Mouse (Mus musculus) kidney, adult 2 months (tissue): ENCODE data around the gene Gabpb1. TPM values are rescaled to one million over a fixed set of nuclear protein-coding genes. Genes with fewer than 3 reads are reported as not detected.

ENCODE experiments used
- DNase-seq: peaks from one replicate; pipeline ENCODE4 v3.0.0; 2021
- H3K27ac ChIP-seq: fragments of 200-500 bp; 2 replicates; pipeline ENCODE4 v1.5.1; 2012; ENCODE audit warnings: low read depth, low read length, control low read depth, inconsistent platforms; ENCODE audit not compliant: insufficient read depth
- H3K27me3 ChIP-seq: fragments of 200-500 bp; replicated peaks from 2 replicates; pipeline ENCODE4 v1.6.1; 2012; ENCODE audit warnings: mild to moderate bottlenecking, moderate library complexity, low read length, inconsistent platforms; ENCODE audit not compliant: control insufficient read depth, insufficient read depth
- H3K36me3 ChIP-seq: fragments of 200-500 bp; 2 replicates; pipeline ENCODE4 v1.6.1; 2012; ENCODE audit warnings: mild to moderate bottlenecking, moderate library complexity, low read length, inconsistent platforms; ENCODE audit not compliant: control insufficient read depth, insufficient read depth
- H3K4me1 ChIP-seq: fragments of 200-500 bp; 2 replicates; pipeline ENCODE4 v1.6.1; 2011; ENCODE audit warnings: low read length; ENCODE audit not compliant: control insufficient read depth, insufficient read depth
- H3K4me3 ChIP-seq: fragments of 200-500 bp; 2 replicates; pipeline ENCODE4 v1.5.1; 2011; ENCODE audit warnings: mild to moderate bottlenecking, low read depth, low read length, control low read depth; ENCODE audit not compliant: insufficient read depth
- CTCF ChIP-seq: fragments of 200-500 bp; conservative IDR thresholded peaks from 2 replicates; pipeline ENCODE4 v1.5.1; 2011; ENCODE audit warnings: low read depth, mild to moderate bottlenecking, control low read depth, low read length, moderate library complexity, mixed read lengths; ENCODE audit not compliant: insufficient read depth, insufficient read length
- POLR2A ChIP-seq: fragments of 200-500 bp; IDR thresholded peaks from one replicate; pipeline ENCODE4 v1.6.1; 2011; ENCODE audit warnings: low read depth, low read length, control low read depth
- WGBS: fragments of 180-500 bp; shearing (Covaris S2); methylation state at CpG from one replicate; pipeline ENCODE4 v1.1.7; 2018; 5-methylcytosine and 5-hydroxymethylcytosine counted together
- polyA plus RNA-seq: library from polyadenylated mRNA; depleted of rRNA; stranded (reverse); fragments of >200 nt; gene quantifications from 2 replicates; pipeline ENCODE4 v1.2.3, GENCODE M21; 2012

The Gabpb1 gene
- polyA plus RNA-seq, 1 experiment: 11.1 TPM

GRCm38 (mm10) chr2:126599005-126599404 is 77.1 kb downstream of the Gabpb1 start:
- H3K27me3 ChIP-seq: no peaks in the 10 kb centered on the region
- no peaks in the 10 kb centered on the region for H3K36me3 ChIP-seq
- no peak overlapping the region for H3K27ac ChIP-seq
- no peak overlapping the region for H3K4me3 ChIP-seq
- peaks cover 9% of the 10 kb centered on the region; the same call in 1 of the 2 replicates for H3K4me1 ChIP-seq
- TF ChIP-seq POLR2A: no peak
- TF ChIP-seq CTCF: peak; percentile 44
- no peak for DNase-seq
- WGBS: 19% methylated on average over 3 of the region's 3 CpGs

DNA sequence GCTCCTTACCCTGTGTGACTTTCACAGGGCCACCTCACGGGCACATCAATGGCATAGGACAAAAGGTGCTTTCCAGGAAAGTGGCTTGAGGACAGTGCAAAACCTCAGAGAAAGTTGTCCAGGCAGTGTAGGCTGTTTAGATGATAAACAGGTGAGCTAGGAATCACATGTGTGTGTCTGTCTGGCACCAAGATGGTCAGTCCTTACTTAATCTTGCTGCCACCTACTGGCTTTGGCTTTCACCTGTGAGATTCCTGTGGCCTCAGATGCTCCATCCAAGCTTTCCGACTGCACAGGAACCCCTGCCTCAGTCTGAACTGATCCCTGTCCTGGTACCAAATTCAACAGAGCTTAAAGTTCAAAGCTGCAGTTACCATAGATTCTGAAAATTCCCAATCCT is 77.8 kb downstream of the Gabpb1 start:
- DNase-seq: no peak
- TF ChIP-seq CTCF (0 out of 2 replicates have a peak, but pooled peaks have one; percentile 31), POLR2A (no peak)
- Histone ChIP-seq H3K4me3 (no peak overlapping the region), H3K27me3 (no peaks in the 10 kb centered on the region), H3K27ac (no peak overlapping the region), H3K4me1 (peaks cover 9% of the 10 kb centered on the region; the same call in 1 of the 2 replicates), H3K36me3 (no peaks in the 10 kb centered on the region)
- WGBS: 57% methylated on average over 2 of the region's 2 CpGs

- Histone ChIP-seq H3K4me3 (no peak overlapping the region), H3K36me3 (no peaks in the 10 kb centered on the region), H3K4me1 (peaks cover 9% of the 10 kb centered on the region; the same call in 1 of the 2 replicates), H3K27ac (peak overlapping the region; percentile 32; the same call in 1 of the 2 replicates), H3K27me3 (no peaks in the 10 kb centered on the region)
- peak; percentile 51 for DNase-seq
- TF ChIP-seq POLR2A (no peak), CTCF (no peak)
- WGBS: 62% methylated on average over 20 of the region's 20 CpGs
Observed at GRCm38 (mm10) chr2:126597279-126598241, 78.6 kb downstream of the Gabpb1 start.

DNA sequence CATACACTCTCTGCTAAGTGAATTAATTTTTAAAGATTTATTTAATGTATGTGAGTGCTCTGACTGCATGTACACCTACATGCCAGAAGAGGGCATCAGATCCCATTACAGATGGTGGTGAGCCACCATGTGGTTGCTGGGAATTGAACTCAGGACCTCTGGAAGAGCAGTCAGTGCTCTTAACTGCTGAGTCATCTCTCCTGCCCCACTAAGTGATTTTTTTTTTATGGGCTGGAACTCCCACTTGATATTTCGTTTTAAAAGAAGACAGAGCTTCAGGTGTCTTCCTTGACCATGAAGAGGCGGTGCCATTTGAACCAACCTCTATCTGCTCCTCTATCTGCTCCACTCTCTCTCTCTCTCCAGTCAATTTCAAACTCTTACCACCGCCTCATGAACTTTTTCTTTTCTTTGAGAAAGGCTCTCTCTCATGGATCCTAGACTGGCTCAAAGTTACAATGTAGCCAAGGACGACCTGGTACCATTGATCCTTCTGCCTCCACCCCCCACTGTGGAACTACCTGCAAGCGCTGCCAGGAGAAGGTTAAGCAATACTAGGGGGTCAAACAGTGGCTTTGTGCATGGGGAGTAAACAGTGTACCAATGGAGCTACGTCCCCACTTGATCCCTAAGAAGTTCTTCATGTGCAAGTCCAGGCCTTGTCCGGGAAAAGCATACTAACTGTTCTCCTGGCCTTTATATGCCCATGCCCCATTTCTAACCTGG is 79.6 kb downstream of the Gabpb1 start:
- no peak for DNase-seq
- Histone ChIP-seq H3K27me3 (no peaks in the 10 kb centered on the region), H3K4me1 (peaks cover 9% of the 10 kb centered on the region; the same call in 1 of the 2 replicates), H3K27ac (no peak overlapping the region), H3K4me3 (no peak overlapping the region), H3K36me3 (no peaks in the 10 kb centered on the region)
- TF ChIP-seq CTCF: 0 out of 2 replicates have a peak, but pooled peaks have one; percentile 3
- no peak for TF ChIP-seq POLR2A
- WGBS: 85% methylated on average over 7 of the region's 7 CpGs

- peak overlapping the region; percentile 22 for H3K4me3 ChIP-seq
- H3K27me3 ChIP-seq: no peaks in the 10 kb centered on the region
- peaks cover 9% of the 10 kb centered on the region; the same call in 1 of the 2 replicates for H3K4me1 ChIP-seq
- DNase-seq: peak; percentile 71
- peaks cover 1% of the 10 kb centered on the region; the same call in 1 of the 2 replicates for H3K36me3 ChIP-seq
- WGBS: 34% methylated on average over 26 of the region's 26 CpGs
- TF ChIP-seq POLR2A (no peak), CTCF (peak; percentile 83)
- peak overlapping the region; percentile 49; the same call in 1 of the 2 replicates for H3K27ac ChIP-seq
Observed at GRCm38 (mm10) chr2:126593831-126594610, 82.1 kb downstream of the Gabpb1 start.

DNA sequence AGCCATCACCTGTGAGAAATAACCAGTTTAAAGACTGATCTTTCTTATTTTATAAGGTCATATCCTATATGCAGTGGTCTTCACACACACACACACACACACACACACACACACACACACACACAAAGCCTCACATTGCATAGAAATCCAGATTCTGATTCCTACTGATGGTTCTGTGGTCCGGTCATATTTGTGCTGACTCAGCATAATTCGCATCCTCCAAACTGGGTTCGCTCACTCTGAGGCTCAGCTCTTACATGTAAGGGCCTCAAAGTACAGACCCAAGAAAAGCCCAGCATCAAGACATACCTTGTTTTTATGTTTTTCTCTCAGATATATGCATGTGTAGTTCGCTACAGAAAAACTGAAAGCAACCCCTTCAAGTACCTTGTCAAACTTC is 84.8 kb downstream of the Gabpb1 start:
- no peaks in the 10 kb centered on the region for H3K4me1 ChIP-seq
- 78% methylated on average over 4 of the region's 4 CpGs for WGBS
- H3K36me3 ChIP-seq: peaks cover 12% of the 10 kb centered on the region
- no peak for TF ChIP-seq CTCF
- TF ChIP-seq POLR2A: no peak
- no peaks in the 10 kb centered on the region for H3K27me3 ChIP-seq
- no peak overlapping the region for H3K4me3 ChIP-seq
- H3K27ac ChIP-seq: no peak overlapping the region
- no peak for DNase-seq
